Mouse (Mus musculus): Measurements from ENCODE around the gene Prdx2. TPM values are rescaled to one million over a fixed set of nuclear protein-coding genes. Genes with fewer than 3 reads are reported as not detected.

Gene Prdx2
- polyA plus RNA-seq (2017; shearing (Covaris generic)) = 181 TPM

DNA sequence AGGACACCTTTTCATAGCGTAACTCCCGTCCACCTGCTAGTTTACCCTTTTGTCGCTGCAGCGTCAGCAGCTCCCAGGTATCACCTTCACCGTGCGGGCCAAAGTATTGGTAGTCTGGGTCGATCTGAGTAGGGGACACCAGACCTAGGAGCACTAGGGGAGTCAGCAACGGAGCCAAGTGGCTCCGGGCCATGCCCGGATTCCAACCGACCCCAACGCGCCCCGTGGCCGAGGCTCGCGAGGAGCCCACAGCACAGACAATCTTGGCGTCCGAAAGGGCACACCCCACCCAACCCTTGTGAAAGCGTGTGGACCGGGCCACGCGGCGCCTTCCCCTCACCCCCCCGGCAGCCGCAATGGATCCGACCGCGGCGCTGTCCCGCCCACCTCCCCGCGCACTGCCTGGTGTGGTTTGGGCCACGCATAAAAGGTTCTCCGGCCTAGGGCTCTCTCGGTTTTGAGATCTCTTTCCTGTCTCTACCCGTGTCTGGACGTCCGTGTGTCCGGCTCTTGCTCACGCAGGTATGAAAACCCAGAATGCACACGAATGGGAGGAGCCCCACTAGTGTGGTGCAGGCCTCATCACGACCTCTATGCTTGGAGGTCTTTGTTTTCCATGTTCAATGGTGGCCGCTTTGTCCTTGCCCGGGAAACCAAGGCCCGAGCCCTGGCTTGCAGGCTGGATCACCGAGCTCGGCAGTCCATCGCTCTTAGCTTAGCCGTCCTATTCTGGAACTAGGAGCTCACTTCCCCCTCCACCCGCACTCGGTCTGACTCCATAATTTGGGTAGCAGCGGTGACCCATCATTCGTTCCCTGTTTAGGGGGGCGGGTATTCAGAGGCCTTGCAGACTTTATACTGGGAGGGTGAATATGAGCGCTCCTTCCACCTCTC is at the start of gene Prdx2, which contains the start of the genes Gm49661 and Rnaseh2a:
Gene Prdx2, plus strand, starts transcription at position 347 of the 894 bp plus-strand sequence.
Gene Gm49661, minus strand, starts transcription at position 193 of the 894 bp plus-strand sequence.
Gene Rnaseh2a, minus strand, starts transcription at position 527 of the 894 bp plus-strand sequence.

DNA sequence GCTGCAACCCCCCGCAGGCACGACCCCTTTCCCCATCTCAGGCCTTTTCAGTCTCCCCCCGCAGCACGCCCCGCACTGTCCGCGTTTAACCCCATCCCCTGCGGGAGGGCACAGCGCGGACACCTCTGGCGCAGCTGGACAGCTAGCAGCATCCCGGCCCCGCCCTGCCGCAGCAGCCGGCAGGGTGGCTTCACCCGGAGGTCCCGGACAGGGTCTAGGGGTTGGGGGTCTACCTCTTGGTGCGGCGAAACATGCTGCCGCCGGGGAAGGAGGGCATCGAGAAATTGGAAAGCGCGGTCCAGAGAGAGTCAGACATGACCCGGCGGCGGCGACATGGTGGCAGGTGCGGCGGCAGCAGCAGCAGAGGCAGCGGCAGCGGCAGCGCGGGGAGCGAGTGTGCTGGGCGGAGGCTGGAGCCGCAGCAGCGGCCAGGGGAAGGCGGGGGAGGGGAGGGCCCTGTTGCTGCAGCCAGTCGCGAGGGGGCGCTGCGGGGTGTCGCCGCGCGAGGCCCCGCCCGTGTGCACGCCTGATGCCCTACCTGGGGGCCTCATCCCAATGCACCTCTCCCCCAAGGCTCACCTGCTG is 32.3 kb upstream of the Prdx2 start, which contains the start of gene Mast1:
Gene Mast1, minus strand, starts transcription at position 398 of the 585 bp plus-strand sequence.

DNA sequence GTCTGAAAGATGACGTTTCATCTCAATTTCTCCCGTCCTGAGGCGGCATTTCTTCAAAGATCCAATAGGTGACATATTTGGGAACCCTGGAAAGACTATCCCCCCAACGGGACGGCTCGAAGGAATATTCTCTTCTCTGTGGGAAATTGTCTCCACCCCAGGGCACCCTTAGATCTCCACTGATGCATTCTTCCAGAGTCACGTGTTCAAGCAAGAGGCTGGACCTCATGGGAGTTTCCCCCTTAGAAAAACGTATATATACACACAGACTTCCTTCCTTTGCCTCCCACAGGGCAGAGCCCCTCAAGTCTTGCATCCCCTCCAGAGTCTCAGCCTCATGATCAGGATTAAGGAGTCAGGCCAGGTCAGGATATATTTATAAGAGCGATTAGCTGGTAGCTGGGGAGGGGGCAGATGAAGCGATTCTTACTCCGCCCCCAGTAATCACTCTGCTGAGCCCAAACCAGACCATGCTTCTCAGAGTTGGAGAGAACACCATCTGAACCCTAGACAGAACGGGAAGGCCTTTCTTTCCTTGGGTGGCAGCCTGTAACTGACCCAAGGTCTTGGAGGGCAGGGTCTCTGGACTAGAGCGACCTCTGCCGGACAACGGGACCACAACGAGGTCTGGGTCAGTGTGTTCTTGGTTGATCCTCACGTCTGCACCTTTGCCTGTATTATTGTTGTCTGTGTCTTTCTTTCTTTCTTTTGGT is 22.7 kb upstream of the Prdx2 start, which contains the start of gene Rtbdn:
Gene Rtbdn, plus strand, starts transcription at position 464 of the 713 bp plus-strand sequence.

DNA sequence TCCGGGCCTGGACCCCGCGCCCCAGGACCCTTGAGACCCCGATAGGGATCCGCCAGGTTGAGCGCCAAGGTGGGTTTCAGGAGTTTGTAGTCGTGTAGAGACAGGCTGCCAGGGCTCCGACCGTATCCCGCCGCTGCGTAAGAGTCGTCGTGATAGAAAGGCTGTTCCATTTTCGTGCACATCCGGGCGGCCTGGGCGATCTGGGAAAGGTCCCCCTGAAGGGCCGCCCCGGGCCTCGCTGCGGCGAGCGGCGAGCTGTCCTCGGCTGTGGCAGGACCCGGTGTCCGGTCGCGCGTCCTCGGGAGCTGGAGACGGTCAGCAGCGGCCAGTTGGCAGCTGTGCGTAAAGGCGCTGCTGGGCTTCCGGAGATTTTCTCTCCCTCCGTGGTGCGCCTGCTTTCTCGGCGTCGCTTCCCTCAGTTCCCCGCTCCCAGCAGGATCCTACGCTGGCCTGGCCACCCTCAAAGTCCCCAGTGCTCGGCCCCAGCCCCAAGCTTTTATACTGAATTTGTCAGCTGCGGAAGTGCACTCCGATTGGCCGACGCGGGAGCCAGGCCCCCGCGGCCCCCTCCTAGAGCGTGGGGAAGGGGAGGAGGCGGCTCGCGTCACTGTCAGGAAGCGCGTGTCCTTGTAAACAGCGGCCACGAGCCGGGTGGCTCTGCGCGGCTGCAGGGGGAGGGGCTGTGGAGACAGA is 9.0 kb downstream of the Prdx2 start, which contains the start of gene Junb:
Gene Junb, minus strand, starts transcription at position 471 of the 693 bp plus-strand sequence.

DNA sequence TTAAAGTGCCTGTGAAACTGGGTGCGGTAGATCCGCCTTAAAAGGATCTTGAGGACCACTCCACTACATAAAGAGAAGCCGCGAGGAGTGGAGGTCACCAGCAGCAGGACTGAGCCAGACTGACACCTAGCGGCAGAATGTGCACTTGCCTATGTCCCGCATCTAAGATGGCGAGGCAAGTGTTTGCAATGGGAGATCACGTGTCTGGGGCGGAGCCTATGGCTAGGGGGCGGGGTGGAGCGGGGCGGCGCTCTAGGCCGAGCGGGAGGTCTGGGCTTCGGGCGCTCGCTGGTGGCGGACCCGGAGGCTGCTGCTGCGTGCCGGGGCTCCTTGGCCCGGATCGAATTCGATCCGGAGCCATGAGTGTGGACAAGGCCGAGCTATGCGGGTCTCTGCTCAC is 21.0 kb downstream of the Prdx2 start, which contains the start of gene Hook2:
Gene Hook2, plus strand, starts transcription at position 255 of the 400 bp plus-strand sequence.

DNA sequence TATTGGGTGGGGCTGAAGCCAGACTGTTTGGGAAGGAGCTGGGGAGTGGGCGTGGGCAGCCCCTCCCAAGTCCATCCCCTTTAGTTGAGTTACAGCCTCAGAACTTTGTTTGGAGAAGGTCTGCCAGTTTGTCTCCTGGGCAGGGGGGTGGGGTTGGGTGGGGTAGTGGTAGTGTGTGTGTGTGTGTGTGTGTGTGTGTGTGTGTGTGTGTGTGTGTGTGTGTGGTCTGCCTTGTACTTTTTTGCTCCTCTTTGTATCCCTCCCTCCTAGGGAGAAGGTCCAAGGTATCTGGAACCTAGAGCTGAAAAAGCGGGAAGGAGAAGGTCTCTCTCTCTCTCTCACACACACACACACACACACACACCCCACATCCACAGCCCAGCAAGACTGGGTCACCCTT is 45.0 kb downstream of the Prdx2 start, which contains the start of gene Best2:
Gene Best2, minus strand, starts transcription at position 101 of the 400 bp plus-strand sequence.

Other genes starting within 250 kb of the Prdx2 start
- gene G430095P16Rik, start 246.6 kb upstream of the Prdx2 start, polyA plus RNA-seq (2017; shearing (Covaris generic)) = 28.5 TPM
- 12.6 TPM for gene Nfix, start 169.2 kb upstream of the Prdx2 start, polyA plus RNA-seq (2017; shearing (Covaris generic))
- gene Dand5, start 146.8 kb upstream of the Prdx2 start, polyA plus RNA-seq (2017; shearing (Covaris generic)) = 6.6 TPM
- gene Gadd45gip1, start 138.1 kb upstream of the Prdx2 start, polyA plus RNA-seq (2017; shearing (Covaris generic)) = 33.5 TPM
- 212 TPM for gene Rad23a, start 128.9 kb upstream of the Prdx2 start, polyA plus RNA-seq (2017; shearing (Covaris generic))
- gene Calr, start 122.7 kb upstream of the Prdx2 start, polyA plus RNA-seq (2017; shearing (Covaris generic)) = 491 TPM
- gene Farsa, start 112.6 kb upstream of the Prdx2 start, polyA plus RNA-seq (2017; shearing (Covaris generic)) = 102 TPM
- 4.5 TPM for gene Syce2, start 97.5 kb upstream of the Prdx2 start, polyA plus RNA-seq (2017; shearing (Covaris generic))
- gene Gcdh, start 75.7 kb upstream of the Prdx2 start, polyA plus RNA-seq (2017; shearing (Covaris generic)) = 39.3 TPM
- 0.16 TPM for gene Klf1, start 67.7 kb upstream of the Prdx2 start, polyA plus RNA-seq (2017; shearing (Covaris generic))
- 14.6 TPM for gene Dnase2a, start 61.0 kb upstream of the Prdx2 start, polyA plus RNA-seq (2017; shearing (Covaris generic))
- 1.2 TPM for gene Mast1, start 32.2 kb upstream of the Prdx2 start, polyA plus RNA-seq (2017; shearing (Covaris generic))
- 0.19 TPM for gene Rtbdn, start 22.6 kb upstream of the Prdx2 start, polyA plus RNA-seq (2017; shearing (Covaris generic))
- not detected for gene Gm49661, start 154 bp upstream of the Prdx2 start, polyA plus RNA-seq (2017; shearing (Covaris generic))
- 99.4 TPM for gene Rnaseh2a, start 180 bp downstream of the Prdx2 start, polyA plus RNA-seq (2017; shearing (Covaris generic))
- gene Junb, start 9.1 kb downstream of the Prdx2 start, polyA plus RNA-seq (2017; shearing (Covaris generic)) = 673 TPM
- 10.7 TPM for gene Hook2, start 21.0 kb downstream of the Prdx2 start, polyA plus RNA-seq (2017; shearing (Covaris generic))
- gene Best2, start 44.9 kb downstream of the Prdx2 start, polyA plus RNA-seq (2017; shearing (Covaris generic)) = not detected
- gene Asna1, start 55.7 kb downstream of the Prdx2 start, polyA plus RNA-seq (2017; shearing (Covaris generic)) = 52.2 TPM
- gene Trir, start 57.2 kb downstream of the Prdx2 start, polyA plus RNA-seq (2017; shearing (Covaris generic)) = 206 TPM
- 34.3 TPM for gene Tnpo2, start 67.3 kb downstream of the Prdx2 start, polyA plus RNA-seq (2017; shearing (Covaris generic))
- 6.5 TPM for gene Fbxw9, start 90.5 kb downstream of the Prdx2 start, polyA plus RNA-seq (2017; shearing (Covaris generic))
- 0.81 TPM for gene Gm5741, start 98.4 kb downstream of the Prdx2 start, polyA plus RNA-seq (2017; shearing (Covaris generic))
- 92.5 TPM for gene Dhps, start 102.2 kb downstream of the Prdx2 start, polyA plus RNA-seq (2017; shearing (Covaris generic))
- 173 TPM for gene Wdr83os, start 111.2 kb downstream of the Prdx2 start, polyA plus RNA-seq (2017; shearing (Covaris generic))
- 42.2 TPM for gene Wdr83, start 111.7 kb downstream of the Prdx2 start, polyA plus RNA-seq (2017; shearing (Covaris generic))
- gene Man2b1, start 113.7 kb downstream of the Prdx2 start, polyA plus RNA-seq (2017; shearing (Covaris generic)) = 124 TPM
- gene Zfp791, start 153.5 kb downstream of the Prdx2 start, polyA plus RNA-seq (2017; shearing (Covaris generic)) = not detected
- gene Cks1brt, start 182.3 kb downstream of the Prdx2 start, polyA plus RNA-seq (2017; shearing (Covaris generic)) = 0.13 TPM